Mouse (Mus musculus): ENCODE results near the gene Ccnl1. TPM values are rescaled to one million over a fixed set of nuclear protein-coding genes. Genes with fewer than 3 reads are reported as not detected.
A peak's percentile ranks its signal among the peaks of the same experiment; 100 is the strongest.

Gene Ccnl1
- polyA plus RNA-seq, 1 experiment = 226 TPM

DNA sequence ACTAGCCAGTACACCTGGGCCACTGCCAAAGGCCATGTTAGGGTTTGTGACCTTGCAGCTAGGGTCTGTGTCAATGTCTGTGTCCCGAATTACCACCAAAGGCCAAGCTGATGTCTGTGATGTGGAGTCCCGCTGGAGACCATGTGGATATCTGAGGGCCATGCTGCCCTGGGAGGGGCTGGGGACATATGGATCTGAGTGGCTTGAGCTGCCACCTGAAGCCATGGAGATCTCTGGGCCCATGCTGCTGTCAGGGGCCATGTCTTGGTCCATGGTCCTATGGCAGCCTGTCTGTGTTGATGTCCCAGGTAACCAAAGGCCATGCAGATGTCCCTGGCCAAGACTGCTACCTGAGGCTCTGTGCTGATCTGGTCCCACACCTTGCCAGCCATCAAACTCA lies 48.6 kb downstream of the Ccnl1 start:
- H3K4me3 ChIP-seq (ENCODE audit: insufficient read depth, low read length) = no peak overlapping the region
- no peak overlapping the region for H3K27ac ChIP-seq (ENCODE audit: insufficient read depth, low read depth, low read length)
- H3K4me1 ChIP-seq (ENCODE audit: control insufficient read depth, insufficient read depth, low read length) = peaks cover 18% of the 10 kb centered on the region
- no peak for TF ChIP-seq POLR2A (IDR thresholded peaks at IDR 0.05; ENCODE audit: borderline replicate concordance, low read depth, low read length)
- TF ChIP-seq CTCF (IDR thresholded peaks at IDR 0.05; ENCODE audit: low read depth, low read length) = no peak

DNA sequence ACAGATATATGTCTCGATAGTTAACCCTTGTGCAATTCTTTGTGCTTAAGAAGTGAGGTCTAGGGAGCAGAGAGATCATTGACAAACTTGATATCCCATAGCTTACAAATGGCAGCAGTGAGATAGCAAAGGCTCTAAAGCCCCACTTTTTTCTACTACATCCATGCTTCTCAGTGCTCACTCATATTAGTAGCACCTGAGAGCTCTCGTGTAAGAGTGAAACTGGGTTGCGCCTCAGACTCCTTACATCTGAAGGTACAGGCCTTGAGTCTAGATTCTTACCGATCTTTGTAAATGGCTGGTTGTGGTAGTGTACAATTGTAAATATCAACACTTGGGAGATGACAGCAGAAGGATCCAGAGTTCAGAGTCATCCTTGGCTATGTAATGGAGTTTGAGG lies 50.5 kb downstream of the Ccnl1 start:
- Histone ChIP-seq H3K4me3 (ENCODE audit: insufficient read depth, low read length) (no peak overlapping the region), H3K27ac (ENCODE audit: insufficient read depth, low read depth, low read length) (no peak overlapping the region), H3K4me1 (ENCODE audit: control insufficient read depth, insufficient read depth, low read length) (peaks cover 18% of the 10 kb centered on the region)
- TF ChIP-seq CTCF (IDR thresholded peaks at IDR 0.05; ENCODE audit: low read depth, low read length) (no peak), POLR2A (IDR thresholded peaks at IDR 0.05; ENCODE audit: borderline replicate concordance, low read depth, low read length) (no peak)

DNA sequence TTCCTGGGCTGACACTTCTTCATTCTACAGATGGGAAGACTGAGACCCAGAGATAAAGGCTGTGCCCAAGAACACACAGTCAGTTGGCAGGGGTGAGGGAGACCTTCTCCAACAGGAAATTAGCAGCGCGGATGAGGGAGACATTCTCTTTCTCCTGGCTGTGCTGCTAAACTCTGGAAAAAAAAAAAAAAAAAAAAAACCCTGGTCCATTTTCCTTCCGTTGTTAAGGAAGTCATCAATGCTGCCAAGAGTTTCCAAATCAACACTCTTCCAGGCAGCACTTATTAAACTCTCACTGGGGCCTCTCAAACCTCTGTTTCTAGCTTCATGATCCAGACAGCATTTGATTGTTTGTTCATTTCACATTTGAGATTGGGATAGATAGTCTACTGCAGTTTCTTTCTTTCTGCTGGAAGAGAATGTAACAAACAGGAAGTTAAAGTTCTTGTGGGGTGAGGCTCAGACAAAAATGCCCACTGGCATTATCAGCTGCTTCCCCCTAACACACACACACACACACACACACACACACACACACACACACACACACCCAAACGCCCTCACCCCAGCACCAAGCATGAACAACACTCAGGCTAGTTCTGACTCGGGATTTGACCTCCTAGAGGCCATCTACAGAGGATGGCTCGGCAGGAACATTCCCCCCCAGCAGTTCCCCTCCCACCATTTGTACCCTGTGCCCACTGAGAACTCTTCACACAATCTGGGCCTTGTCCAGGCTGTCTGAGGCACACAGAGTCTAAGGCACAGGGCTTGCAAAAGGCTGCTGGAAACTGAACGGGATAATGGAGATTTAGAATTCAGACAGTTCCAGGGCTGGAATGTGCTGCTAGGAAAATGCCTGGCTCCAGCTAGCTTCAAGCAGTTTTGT lies 52.5 kb downstream of the Ccnl1 start:
- TF ChIP-seq POLR2A (IDR thresholded peaks at IDR 0.05; ENCODE audit: borderline replicate concordance, low read depth, low read length) (no peak), CTCF (IDR thresholded peaks at IDR 0.05; ENCODE audit: low read depth, low read length) (no peak)
- Histone ChIP-seq H3K4me3 (ENCODE audit: insufficient read depth, low read length) (no peak overlapping the region), H3K4me1 (ENCODE audit: control insufficient read depth, insufficient read depth, low read length) (peaks cover 12% of the 10 kb centered on the region), H3K27ac (ENCODE audit: insufficient read depth, low read depth, low read length) (peak overlapping the region; percentile 62)

DNA sequence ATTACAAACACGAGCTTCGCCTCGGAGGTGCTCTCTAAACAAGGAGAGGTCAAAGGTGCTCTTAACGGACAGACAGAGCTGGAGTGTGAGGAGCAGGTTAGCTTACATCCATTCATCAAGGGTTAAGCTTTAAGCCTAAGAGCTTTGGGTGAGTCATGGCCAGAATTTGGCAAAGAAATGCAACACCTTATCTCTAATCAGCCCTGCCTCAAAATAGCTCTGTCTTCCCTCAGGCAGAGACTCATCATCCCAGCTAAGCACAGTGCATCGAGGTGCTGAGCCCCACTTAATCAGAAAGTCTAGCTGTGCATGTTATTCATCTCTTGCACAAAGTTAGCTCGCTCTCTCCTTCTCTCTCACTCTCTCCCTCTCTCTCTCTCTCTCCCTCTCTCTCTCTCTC lies 53.3 kb downstream of the Ccnl1 start:
- Histone ChIP-seq H3K4me1 (ENCODE audit: control insufficient read depth, insufficient read depth, low read length) (peaks cover 12% of the 10 kb centered on the region), H3K27ac (ENCODE audit: insufficient read depth, low read depth, low read length) (no peak overlapping the region), H3K4me3 (ENCODE audit: insufficient read depth, low read length) (no peak overlapping the region)
- no peak for TF ChIP-seq POLR2A (IDR thresholded peaks at IDR 0.05; ENCODE audit: borderline replicate concordance, low read depth, low read length)
- no peak for TF ChIP-seq CTCF (IDR thresholded peaks at IDR 0.05; ENCODE audit: low read depth, low read length)

DNA sequence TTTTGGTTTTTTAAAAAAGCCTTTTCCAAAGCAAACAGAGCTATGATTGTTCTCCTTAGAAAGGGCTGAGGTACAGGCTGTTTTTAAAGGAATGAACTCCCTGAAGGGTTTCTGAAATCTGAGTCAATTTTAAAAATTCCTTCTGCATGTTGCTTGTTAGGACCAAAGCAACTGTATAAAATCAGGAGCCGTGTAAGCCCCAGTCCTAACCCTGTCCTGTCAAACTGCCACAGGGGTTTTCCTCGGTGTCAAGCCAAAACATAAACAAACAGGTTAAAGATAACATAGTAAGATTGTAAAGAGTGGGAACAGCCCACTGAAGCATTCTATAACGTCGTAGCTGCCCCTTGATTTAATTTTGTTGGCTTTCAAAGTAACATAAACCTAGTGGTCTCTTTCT lies 53.9 kb downstream of the Ccnl1 start:
- Histone ChIP-seq H3K27ac (ENCODE audit: insufficient read depth, low read depth, low read length) (no peak overlapping the region), H3K4me1 (ENCODE audit: control insufficient read depth, insufficient read depth, low read length) (peaks cover 12% of the 10 kb centered on the region), H3K4me3 (ENCODE audit: insufficient read depth, low read length) (no peak overlapping the region)
- TF ChIP-seq POLR2A (IDR thresholded peaks at IDR 0.05; ENCODE audit: borderline replicate concordance, low read depth, low read length) = no peak
- TF ChIP-seq CTCF (IDR thresholded peaks at IDR 0.05; ENCODE audit: low read depth, low read length) = no peak

DNA sequence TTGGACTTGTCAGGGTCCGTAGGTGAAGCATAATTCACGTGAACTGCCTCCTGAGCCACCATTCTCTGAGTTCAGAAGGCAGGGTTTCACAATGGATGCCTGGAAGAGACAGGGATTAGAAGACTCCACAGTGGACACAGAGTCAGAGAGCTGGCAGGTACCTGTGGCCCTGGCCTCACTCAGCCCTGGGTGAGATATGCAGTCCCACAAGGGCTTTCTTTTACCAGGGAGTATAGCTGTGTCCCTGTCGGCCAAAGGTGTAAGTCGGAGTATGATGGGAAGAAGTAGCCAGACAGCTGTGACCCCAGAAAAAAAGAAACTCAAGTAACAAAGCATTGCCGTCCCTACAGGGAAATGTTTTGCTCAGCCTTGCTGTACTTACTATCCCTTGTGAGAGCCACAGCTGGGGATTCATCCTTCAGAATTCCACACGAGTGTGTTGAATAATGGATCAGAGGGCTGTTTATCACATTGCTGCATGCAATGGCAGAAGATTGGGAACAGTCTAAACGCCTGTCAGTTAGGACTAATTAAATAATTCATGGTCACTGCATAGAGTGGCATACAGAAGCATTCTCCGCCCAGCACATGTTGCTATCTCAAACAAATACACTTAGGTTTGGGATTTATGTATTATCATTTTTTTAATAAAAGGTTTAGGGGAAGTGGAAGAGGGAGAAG lies 59.3 kb downstream of the Ccnl1 start:
- no peak overlapping the region for H3K4me3 ChIP-seq (ENCODE audit: insufficient read depth, low read length)
- no peaks in the 10 kb centered on the region for H3K4me1 ChIP-seq (ENCODE audit: control insufficient read depth, insufficient read depth, low read length)
- H3K27ac ChIP-seq (ENCODE audit: insufficient read depth, low read depth, low read length) = no peak overlapping the region
- TF ChIP-seq CTCF (IDR thresholded peaks at IDR 0.05; ENCODE audit: low read depth, low read length) (no peak), POLR2A (IDR thresholded peaks at IDR 0.05; ENCODE audit: borderline replicate concordance, low read depth, low read length) (no peak)

DNA sequence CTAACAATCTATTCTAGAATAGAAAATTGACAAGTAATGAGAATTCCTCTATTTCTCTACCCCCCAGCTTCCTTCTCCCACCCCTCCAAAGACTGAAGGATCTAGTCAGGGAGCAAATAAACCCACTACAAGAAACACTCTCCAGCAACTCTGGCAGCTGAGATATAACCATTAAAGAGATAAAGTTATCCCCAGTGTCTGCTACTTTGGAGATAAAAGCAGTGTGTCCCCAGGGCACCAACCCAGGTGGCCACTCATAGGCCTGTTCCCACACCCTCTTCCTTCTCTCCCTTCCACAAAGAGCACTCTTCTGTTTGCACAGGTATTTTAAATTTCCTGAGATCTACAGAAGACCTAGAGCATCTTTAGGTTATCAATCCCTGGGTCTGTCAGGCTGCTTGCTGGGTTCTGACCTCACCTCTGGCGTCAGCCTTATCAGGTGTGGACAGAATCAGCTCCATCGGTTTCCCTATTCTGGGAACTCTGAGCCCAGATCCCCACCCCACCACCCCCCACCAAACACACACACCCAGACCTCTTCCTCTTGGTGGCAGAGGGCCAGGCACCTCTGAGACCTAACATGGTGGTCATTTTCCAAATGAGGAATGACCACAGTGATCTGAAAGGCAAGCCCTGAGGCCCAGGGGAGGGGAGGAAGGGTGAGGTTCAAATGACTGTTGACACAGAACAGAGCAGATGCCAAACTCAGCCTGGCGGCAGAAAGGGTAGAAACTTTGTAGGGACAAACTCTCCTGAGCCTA lies 60.6 kb downstream of the Ccnl1 start:
- no peak for TF ChIP-seq CTCF (IDR thresholded peaks at IDR 0.05; ENCODE audit: low read depth, low read length)
- TF ChIP-seq POLR2A (IDR thresholded peaks at IDR 0.05; ENCODE audit: borderline replicate concordance, low read depth, low read length) = no peak
- no peak overlapping the region for H3K4me3 ChIP-seq (ENCODE audit: insufficient read depth, low read length)
- no peak overlapping the region for H3K27ac ChIP-seq (ENCODE audit: insufficient read depth, low read depth, low read length)
- no peaks in the 10 kb centered on the region for H3K4me1 ChIP-seq (ENCODE audit: control insufficient read depth, insufficient read depth, low read length)
